Mouse (Mus musculus): ENCODE measurements around the gene Pbx3. TPM values are rescaled to one million over a fixed set of nuclear protein-coding genes. Genes with fewer than 3 reads are reported as not detected.

Pbx3 gene
- total RNA-seq (2014; rRNA removed) (60.2 and 83.2 TPM in 2 replicates), polyA plus RNA-seq (2015; fragmentation: Nextera tagmentation; extraction: Ambion mirVana) (48.5 and 49.2 TPM in 2 replicates)

GRCm38 (mm10) chr2:34372305-34373301 lies at the start of gene Pbx3:
Gene Pbx3, minus strand, starts transcription at chr2:34373142.
- 0 out of 2 replicates have a peak, but pooled peaks cover 3% of the 10 kb centered on the region for H3K27me3 ChIP-seq (ENCODE audit: insufficient read depth, low read length)
- no peak for TF ChIP-seq CTCF (IDR thresholded peaks at IDR 0.05; ENCODE audit: low read depth)
- ATAC-seq = peak; percentile 90
- H3K4me3 ChIP-seq (ENCODE audit: low read depth, low read length) = peak within 1 kb of the TSS; percentile 91
- no peaks in the 10 kb centered on the region for H3K9me3 ChIP-seq (ENCODE audit: low read length)
- H3K9ac ChIP-seq = peak within 1 kb of the TSS; percentile 72
- peak within 1 kb of the TSS; percentile 83 for H3K4me2 ChIP-seq (ENCODE audit: low read depth)
- 1% methylated on average over 59 of the region's 102 CpGs for WGBS
- peak within 1 kb of the TSS; percentile 90 for H3K27ac ChIP-seq (ENCODE audit: low read depth, low read length)
- H3K36me3 ChIP-seq (ENCODE audit: insufficient read depth) = no peaks in the 10 kb centered on the region
- peak; percentile 96 for DNase-seq
- peaks cover 12% of the 10 kb centered on the region; the same call in 1 of the 2 replicates for H3K4me1 ChIP-seq (ENCODE audit: insufficient read depth)

- Histone ChIP-seq H3K4me2 (ENCODE audit: low read depth) (no peak overlapping the region), H3K27ac (ENCODE audit: low read depth, low read length) (no peak overlapping the region), H3K36me3 (ENCODE audit: insufficient read depth) (peaks cover 4% of the 10 kb centered on the region; the same call in 1 of the 2 replicates), H3K4me3 (ENCODE audit: low read depth, low read length) (no peak overlapping the region), H3K9ac (no peak overlapping the region), H3K4me1 (ENCODE audit: insufficient read depth) (no peaks in the 10 kb centered on the region), H3K27me3 (ENCODE audit: insufficient read depth, low read length) (no peaks in the 10 kb centered on the region), H3K9me3 (ENCODE audit: low read length) (no peaks in the 10 kb centered on the region)
- 59% methylated on average over 1 of the region's 1 CpGs for WGBS
- no peak for DNase-seq
- TF ChIP-seq CTCF (IDR thresholded peaks at IDR 0.05; ENCODE audit: low read depth) = no peak
- no peak for ATAC-seq
Measured at GRCm38 (mm10) chr2:34420256-34420655, 47.3 kb upstream of the Pbx3 start.

GRCm38 (mm10) chr2:34409741-34410340 lies 36.9 kb upstream of the Pbx3 start:
- no peak overlapping the region for H3K4me2 ChIP-seq (ENCODE audit: low read depth)
- ATAC-seq = no peak
- H3K9ac ChIP-seq = no peak overlapping the region
- H3K4me3 ChIP-seq (ENCODE audit: low read depth, low read length) = no peak overlapping the region
- H3K27me3 ChIP-seq (ENCODE audit: insufficient read depth, low read length) = no peaks in the 10 kb centered on the region
- no peaks in the 10 kb centered on the region for H3K36me3 ChIP-seq (ENCODE audit: insufficient read depth)
- H3K9me3 ChIP-seq (ENCODE audit: low read length) = no peaks in the 10 kb centered on the region
- H3K4me1 ChIP-seq (ENCODE audit: insufficient read depth) = peaks cover 7% of the 10 kb centered on the region; the same call in 1 of the 2 replicates
- no peak overlapping the region for H3K27ac ChIP-seq (ENCODE audit: low read depth, low read length)
- no peak for TF ChIP-seq CTCF (IDR thresholded peaks at IDR 0.05; ENCODE audit: low read depth)
- 81% methylated on average over 5 of the region's 5 CpGs for WGBS
- DNase-seq = no peak

DNA sequence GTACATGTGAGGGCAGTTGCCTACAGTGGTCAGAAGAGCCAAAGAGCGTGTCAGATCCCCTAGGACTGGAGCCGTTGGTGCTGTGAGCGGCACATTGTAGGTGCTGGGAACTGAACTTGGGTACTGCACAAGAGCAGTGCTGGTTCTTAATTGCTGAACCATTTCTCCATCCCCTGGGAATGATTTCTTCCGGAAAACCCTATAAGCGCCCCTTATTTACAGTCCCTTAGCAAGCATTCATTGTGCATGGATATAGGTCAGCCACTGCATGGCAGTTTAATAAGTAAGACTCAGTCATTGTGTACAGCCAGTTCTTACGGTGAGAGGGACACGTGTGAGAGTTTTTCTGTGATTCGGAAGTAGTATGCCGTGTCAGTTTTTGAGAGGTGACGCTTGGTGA lies 35.4 kb upstream of the Pbx3 start:
- DNase-seq (no peak), ATAC-seq (no peak)
- Histone ChIP-seq H3K4me2 (ENCODE audit: low read depth) (no peak overlapping the region), H3K27me3 (ENCODE audit: insufficient read depth, low read length) (no peaks in the 10 kb centered on the region), H3K9me3 (ENCODE audit: low read length) (no peaks in the 10 kb centered on the region), H3K36me3 (ENCODE audit: insufficient read depth) (no peaks in the 10 kb centered on the region), H3K4me1 (ENCODE audit: insufficient read depth) (peaks cover 7% of the 10 kb centered on the region; the same call in 1 of the 2 replicates), H3K9ac (no peak overlapping the region), H3K27ac (ENCODE audit: low read depth, low read length) (no peak overlapping the region), H3K4me3 (ENCODE audit: low read depth, low read length) (no peak overlapping the region)
- WGBS = 89% methylated on average over 10 of the region's 10 CpGs
- no peak for TF ChIP-seq CTCF (IDR thresholded peaks at IDR 0.05; ENCODE audit: low read depth)

DNA sequence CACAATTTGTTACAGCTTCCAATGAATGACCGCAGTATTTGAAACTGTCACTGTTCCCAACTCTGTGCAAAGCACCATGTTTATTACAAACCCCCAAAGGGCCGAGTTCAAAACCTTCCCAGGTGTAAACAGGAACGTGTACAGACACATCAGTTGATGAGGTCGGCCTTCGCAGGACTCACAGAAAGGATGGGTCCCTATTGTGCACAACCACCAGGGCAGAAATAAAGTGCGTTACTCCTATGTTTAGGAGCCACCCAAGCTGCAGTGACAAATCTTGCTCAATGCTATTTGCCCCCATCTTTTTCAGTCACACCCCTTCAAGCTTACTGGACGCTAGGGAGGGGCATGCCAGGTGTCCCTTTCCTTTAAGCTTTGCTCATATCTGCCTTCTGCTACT lies 34.7 kb upstream of the Pbx3 start:
- peak overlapping the region; percentile 80 for H3K4me2 ChIP-seq (ENCODE audit: low read depth)
- no peaks in the 10 kb centered on the region for H3K36me3 ChIP-seq (ENCODE audit: insufficient read depth)
- no peak for DNase-seq
- ATAC-seq = no peak
- no peak for TF ChIP-seq CTCF (IDR thresholded peaks at IDR 0.05; ENCODE audit: low read depth)
- H3K4me1 ChIP-seq (ENCODE audit: insufficient read depth) = peaks cover 7% of the 10 kb centered on the region; the same call in 1 of the 2 replicates
- no peaks in the 10 kb centered on the region for H3K27me3 ChIP-seq (ENCODE audit: insufficient read depth, low read length)
- peak overlapping the region; percentile 91 for H3K4me3 ChIP-seq (ENCODE audit: low read depth, low read length)
- no peak overlapping the region for H3K27ac ChIP-seq (ENCODE audit: low read depth, low read length)
- no peaks in the 10 kb centered on the region for H3K9me3 ChIP-seq (ENCODE audit: low read length)
- H3K9ac ChIP-seq = peak overlapping the region; percentile 79; the same call in 1 of the 2 replicates
- WGBS = 23% methylated on average over 7 of the region's 7 CpGs

GRCm38 (mm10) chr2:34406601-34407464 lies 33.9 kb upstream of the Pbx3 start, which contains the start of gene Mapkap1:
Gene Mapkap1, plus strand, starts transcription at chr2:34406771.
- no peaks in the 10 kb centered on the region for H3K36me3 ChIP-seq (ENCODE audit: insufficient read depth)
- peak; percentile 97 for DNase-seq
- H3K27me3 ChIP-seq (ENCODE audit: insufficient read depth, low read length) = no peaks in the 10 kb centered on the region
- 3% methylated on average over 66 of the region's 68 CpGs for WGBS
- H3K9me3 ChIP-seq (ENCODE audit: low read length) = no peaks in the 10 kb centered on the region
- H3K4me1 ChIP-seq (ENCODE audit: insufficient read depth) = peaks cover 7% of the 10 kb centered on the region; the same call in 1 of the 2 replicates
- peak; percentile 100 for ATAC-seq
- H3K4me2 ChIP-seq (ENCODE audit: low read depth) = peak within 1 kb of the TSS; percentile 80
- H3K27ac ChIP-seq (ENCODE audit: low read depth, low read length) = peak within 1 kb of the TSS; percentile 45; the same call in 1 of the 2 replicates
- H3K4me3 ChIP-seq (ENCODE audit: low read depth, low read length) = peak within 1 kb of the TSS; percentile 91
- TF ChIP-seq CTCF (IDR thresholded peaks at IDR 0.05; ENCODE audit: low read depth) = 0 out of 2 replicates have a peak, but pooled peaks have one; percentile 1
- peak within 1 kb of the TSS; percentile 79 for H3K9ac ChIP-seq
